Mouse (Mus musculus): ENCODE measurements at regions not wholly inside any gene's neighbourhood (a gene's known extent, or its start where the extent isn't known, plus 50 kb on each side); places are given as distances from the start of the nearest gene placed in this dataset.

DNA sequence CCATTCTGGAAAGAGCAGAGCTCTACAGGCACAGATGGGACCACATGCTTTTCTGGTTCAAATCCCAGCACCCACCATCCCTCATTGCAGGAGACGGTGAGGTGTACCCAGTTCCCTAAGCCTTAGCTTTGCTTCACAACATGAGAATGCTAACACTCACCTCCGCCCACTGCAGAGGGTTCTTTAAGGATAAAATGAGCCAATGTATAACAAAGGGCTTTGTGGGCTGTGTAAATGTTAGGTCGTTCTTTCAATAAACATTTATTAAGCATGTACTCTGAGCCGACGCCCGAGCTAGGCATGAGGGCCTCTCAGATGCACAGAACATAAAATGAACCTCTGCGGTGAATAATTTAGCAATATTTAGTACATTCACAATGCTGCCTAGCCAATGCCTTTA is 74.0 kb downstream of the Rplp1 start:
- TF ChIP-seq CTCF (conservative IDR thresholded peaks at IDR 0.05; ENCODE audit: low read length) (no peak), NANOG (IDR thresholded peaks at IDR 0.05; ENCODE audit: borderline replicate concordance, low read length) (no peak)

All from E14TG2a.4 (cell line).